Mouse (Mus musculus) megakaryocyte, embryonic 14.5 days (primary cell): Measurements from ENCODE around the gene Pitpnm1. TPM values are rescaled to one million over a fixed set of nuclear protein-coding genes. Genes with fewer than 3 reads are reported as not detected.

ENCODE experiments used
- H3K27me3 ChIP-seq: replicated peaks from 2 replicates; pipeline ENCODE3; 2012; ENCODE audit warnings: inconsistent platforms
- H3K36me3 ChIP-seq: replicated peaks from 2 replicates; pipeline ENCODE3; 2012; ENCODE audit warnings: low read length, inconsistent platforms, mixed read lengths
- H3K4me1 ChIP-seq: 2 replicates; pipeline ENCODE4 v1.6.1; 2012; ENCODE audit warnings: inconsistent platforms
- H3K4me3 ChIP-seq: replicated peaks from 2 replicates; pipeline ENCODE3; 2012; ENCODE audit warnings: moderate library complexity, mild to moderate bottlenecking, inconsistent platforms
- H3K9me3 ChIP-seq: 2 replicates; pipeline ENCODE4 v1.6.1; 2012; ENCODE audit warnings: inconsistent platforms
- FLI1 ChIP-seq: IDR thresholded peaks from 2 replicates; pipeline ENCODE4 v1.6.1; 2012; ENCODE audit warnings: low read length, inconsistent platforms, mixed read lengths
- GATA1 ChIP-seq: IDR thresholded peaks from 3 replicates; pipeline ENCODE4 v1.6.1; 2012; ENCODE audit warnings: mixed read lengths, low read length, inconsistent platforms, borderline replicate concordance
- polyA plus RNA-seq: library from polyadenylated mRNA; stranded (reverse); fragments of >175 nt; gene quantifications from 2 replicates; pipeline ENCODE4 v1.2.3, GENCODE M21; 2012; ENCODE audit warnings: low replicate concordance; ENCODE audit not compliant: insufficient read depth

The Pitpnm1 gene
- polyA plus RNA-seq, 1 experiment, result 122 TPM

- TF ChIP-seq GATA1, result no peak
- TF ChIP-seq FLI1, result no peak
- peaks cover 6% of the 10 kb centered on the region for H3K36me3 ChIP-seq
- H3K4me1 ChIP-seq, result peaks cover 48% of the 10 kb centered on the region
- H3K9me3 ChIP-seq, result no peaks in the 10 kb centered on the region
- H3K4me3 ChIP-seq, result no peak overlapping the region
- H3K27me3 ChIP-seq, result peaks cover 36% of the 10 kb centered on the region
Observed at GRCm38 (mm10) chr19:4137913-4138312, 38.1 kb downstream of the Pitpnm1 start.

- H3K4me3 ChIP-seq, result no peak within 1 kb of the TSS
- peaks cover 61% of the 10 kb centered on the region for H3K4me1 ChIP-seq
- peaks cover 42% of the 10 kb centered on the region for H3K27me3 ChIP-seq
- H3K9me3 ChIP-seq, result no peaks in the 10 kb centered on the region
- H3K36me3 ChIP-seq, result no peaks in the 10 kb centered on the region
- TF ChIP-seq GATA1 (no peak), FLI1 (no peak)
Observed at GRCm38 (mm10) chr19:4139446-4139845, 39.6 kb downstream of the Pitpnm1 start, which contains the start of gene Gpr152. Gene Gpr152, plus strand, starts transcription at chr19:4139787.

- H3K4me1 ChIP-seq, result peaks cover 65% of the 10 kb centered on the region
- H3K9me3 ChIP-seq, result no peaks in the 10 kb centered on the region
- H3K36me3 ChIP-seq, result no peaks in the 10 kb centered on the region
- TF ChIP-seq GATA1 (no peak), FLI1 (no peak)
- H3K4me3 ChIP-seq, result no peak overlapping the region
- H3K27me3 ChIP-seq, result peaks cover 42% of the 10 kb centered on the region
Observed at GRCm38 (mm10) chr19:4140147-4140546, 40.3 kb downstream of the Pitpnm1 start.

- no peaks in the 10 kb centered on the region; the same call in 1 of the 2 replicates for H3K9me3 ChIP-seq
- TF ChIP-seq GATA1, result no peak
- no peak for TF ChIP-seq FLI1
- H3K27me3 ChIP-seq, result peaks cover 40% of the 10 kb centered on the region
Observed at GRCm38 (mm10) chr19:4142416-4143173, 42.8 kb downstream of the Pitpnm1 start.

GRCm38 (mm10) chr19:4143759-4144268, 44.0 kb downstream of the Pitpnm1 start, which contains the start of gene Cabp4:
Gene Cabp4, minus strand, starts transcription at chr19:4144033.
- peaks cover 35% of the 10 kb centered on the region for H3K27me3 ChIP-seq
- H3K4me3 ChIP-seq, result no peak within 1 kb of the TSS
- H3K36me3 ChIP-seq, result peaks cover 2% of the 10 kb centered on the region
- no peaks in the 10 kb centered on the region; the same call in 1 of the 2 replicates for H3K9me3 ChIP-seq
- TF ChIP-seq GATA1, result no peak
- TF ChIP-seq FLI1, result no peak
- H3K4me1 ChIP-seq, result peaks cover 68% of the 10 kb centered on the region

More at GRCm38 (mm10) chr19:4142416-4143173, 42.8 kb downstream of the Pitpnm1 start:
- Histone ChIP-seq H3K4me3 (no peak overlapping the region), H3K36me3 (peaks cover 2% of the 10 kb centered on the region), H3K4me1 (peaks cover 69% of the 10 kb centered on the region)

GRCm38 (mm10) chr19:4144550-4145498, 45.0 kb downstream of the Pitpnm1 start:
- Histone ChIP-seq H3K4me1 (peaks cover 69% of the 10 kb centered on the region), H3K36me3 (peaks cover 11% of the 10 kb centered on the region)
- TF ChIP-seq FLI1, result no peak

GRCm38 (mm10) chr19:4145936-4146335, 46.1 kb downstream of the Pitpnm1 start:
- H3K4me1 ChIP-seq, result peaks cover 73% of the 10 kb centered on the region
- no peaks in the 10 kb centered on the region; the same call in 1 of the 2 replicates for H3K9me3 ChIP-seq
- no peak overlapping the region for H3K4me3 ChIP-seq
- peaks cover 22% of the 10 kb centered on the region for H3K36me3 ChIP-seq
- H3K27me3 ChIP-seq, result peaks cover 20% of the 10 kb centered on the region
- TF ChIP-seq GATA1 (no peak), FLI1 (no peak)

More at GRCm38 (mm10) chr19:4144550-4145498, 45.0 kb downstream of the Pitpnm1 start:
- Histone ChIP-seq H3K27me3 (peaks cover 30% of the 10 kb centered on the region), H3K4me3 (no peak overlapping the region), H3K9me3 (no peaks in the 10 kb centered on the region; the same call in 1 of the 2 replicates)

GRCm38 (mm10) chr19:4146366-4147021, 46.7 kb downstream of the Pitpnm1 start:
- Histone ChIP-seq H3K4me3 (no peak overlapping the region), H3K27me3 (peaks cover 15% of the 10 kb centered on the region), H3K4me1 (peaks cover 79% of the 10 kb centered on the region), H3K36me3 (peaks cover 28% of the 10 kb centered on the region), H3K9me3 (no peaks in the 10 kb centered on the region; the same call in 1 of the 2 replicates)
- TF ChIP-seq FLI1, result no peak

GRCm38 (mm10) chr19:4147022-4147405, 47.2 kb downstream of the Pitpnm1 start:
- no peak for TF ChIP-seq GATA1
- no peak for TF ChIP-seq FLI1
- peaks cover 33% of the 10 kb centered on the region for H3K36me3 ChIP-seq
- H3K27me3 ChIP-seq, result peaks cover 13% of the 10 kb centered on the region
- H3K9me3 ChIP-seq, result no peaks in the 10 kb centered on the region; the same call in 1 of the 2 replicates
- peaks cover 84% of the 10 kb centered on the region for H3K4me1 ChIP-seq
- no peak overlapping the region for H3K4me3 ChIP-seq
